Mouse (Mus musculus) lung, embryonic 16.5 days (tissue): ENCODE measurements around the gene Usp44. TPM values are rescaled to one million over a fixed set of nuclear protein-coding genes. Genes with fewer than 3 reads are reported as not detected.
A peak's percentile ranks its signal among the peaks of the same experiment; 100 is the strongest.
"Not testable (repeated sequence)": the region's sequence is repeated elsewhere in the genome, so short reads cannot be mapped to it uniquely, and the experiment has no call there.

ENCODE experiments used
- ATAC-seq: fragments of 200-750 bp; cut with Nextera tagmentation; 2 replicates; pipeline ENCODE4 v1.8.0; 2017; ENCODE audit warnings: low read depth, mild to moderate bottlenecking, moderate library complexity
- H3K27ac ChIP-seq: fragments of 300-500 bp; sonication (generic); 2 replicates; pipeline ENCODE4 v1.5.1; 2014; ENCODE audit warnings: mild to moderate bottlenecking, control low read depth, low read length
- H3K27me3 ChIP-seq: fragments of 300-500 bp; sonication (generic); 2 replicates; pipeline ENCODE4 v1.6.1; 2014; ENCODE audit warnings: low read depth, low read length, mixed read lengths; ENCODE audit not compliant: control insufficient read depth, insufficient read depth
- H3K36me3 ChIP-seq: fragments of 300-500 bp; sonication (generic); 2 replicates; pipeline ENCODE4 v1.6.1; 2014; ENCODE audit warnings: low read length; ENCODE audit not compliant: control insufficient read depth, insufficient read depth
- H3K4me1 ChIP-seq: fragments of 300-500 bp; sonication (generic); replicated peaks from 2 replicates; pipeline ENCODE4 v1.6.1; 2014; ENCODE audit warnings: low read length, mixed read lengths; ENCODE audit not compliant: control insufficient read depth, insufficient read depth
- H3K4me2 ChIP-seq: fragments of 300-500 bp; sonication (generic); 2 replicates; pipeline ENCODE4 v1.6.1; 2014; ENCODE audit warnings: low read depth, low read length, control low read depth
- H3K4me3 ChIP-seq: fragments of 300-500 bp; sonication (generic); 2 replicates; pipeline ENCODE4 v1.5.1; 2014; ENCODE audit warnings: mild to moderate bottlenecking, low read length, control low read depth
- H3K9ac ChIP-seq: fragments of 300-500 bp; sonication (generic); 2 replicates; pipeline ENCODE4 v1.6.1; 2014; ENCODE audit warnings: low read length, control low read depth
- H3K9me3 ChIP-seq: fragments of 300-500 bp; sonication (generic); 2 replicates; pipeline ENCODE4 v1.6.1; 2016; ENCODE audit warnings: low read length; ENCODE audit not compliant: control insufficient read depth
- WGBS: fragments of 180-500 bp; shearing (Covaris S2); extraction: QIAGEN DNeasy Blood & Tissue Kit; methylation state at CpG from one replicate; pipeline ENCODE4 v1.1.7; 2014; 5-methylcytosine and 5-hydroxymethylcytosine counted together
- polyA plus RNA-seq: library from polyadenylated mRNA; unstranded; fragments of >200 nt; fragmentation: Nextera tagmentation; extraction: Ambion mirVana; gene quantifications from 2 replicates; pipeline ENCODE4 v1.2.1, GENCODE M21; 2015

Usp44 gene
- polyA plus RNA-seq, 1 experiment from 2014 or later = 0.28 TPM

- no peaks in the 10 kb centered on the region for H3K9me3 ChIP-seq
- peak overlapping the region; percentile 100 for H3K4me2 ChIP-seq
- H3K27me3 ChIP-seq = peaks cover 40% of the 10 kb centered on the region
- 3% methylated on average over 13 of the region's 13 CpGs for WGBS
- H3K4me1 ChIP-seq = peaks cover 8% of the 10 kb centered on the region
- no peak for ATAC-seq
- H3K9ac ChIP-seq = peak overlapping the region; percentile 55
- H3K36me3 ChIP-seq = no peaks in the 10 kb centered on the region
- peak overlapping the region; percentile 75 for H3K4me3 ChIP-seq
- no peak overlapping the region for H3K27ac ChIP-seq
Measured at GRCm38 (mm10) chr10:93834394-93834745, 3.0 kb downstream of the Usp44 start.

GRCm38 (mm10) chr10:93835115-93835514 is 3.8 kb downstream of the Usp44 start:
- 81% methylated on average over 7 of the region's 7 CpGs for WGBS
- H3K4me3 ChIP-seq, H3K9me3 ChIP-seq, H3K27ac ChIP-seq, H3K9ac ChIP-seq, H3K36me3 ChIP-seq, H3K4me1 ChIP-seq, ATAC-seq, H3K4me2 ChIP-seq: not testable (repeated sequence)
- H3K27me3 ChIP-seq = peaks cover 33% of the 10 kb centered on the region

GRCm38 (mm10) chr10:93846706-93847105 is 15.4 kb downstream of the Usp44 start:
- Histone ChIP-seq H3K4me1 (no peaks in the 10 kb centered on the region), H3K27ac (no peak overlapping the region)

GRCm38 (mm10) chr10:93855126-93855525 is 23.8 kb downstream of the Usp44 start:
- no peak overlapping the region for H3K9ac ChIP-seq
- H3K9me3 ChIP-seq = no peaks in the 10 kb centered on the region
- no peak overlapping the region for H3K27ac ChIP-seq
- WGBS = 87% methylated on average over 9 of the region's 9 CpGs
- H3K36me3 ChIP-seq = peaks cover 6% of the 10 kb centered on the region; the same call in 1 of the 2 replicates
- no peaks in the 10 kb centered on the region for H3K27me3 ChIP-seq
- ATAC-seq = no peak
- H3K4me3 ChIP-seq = no peak overlapping the region
- H3K4me2 ChIP-seq = no peak overlapping the region
- H3K4me1 ChIP-seq = no peaks in the 10 kb centered on the region

More at GRCm38 (mm10) chr10:93846706-93847105, 15.4 kb downstream of the Usp44 start:
- Histone ChIP-seq H3K36me3 (no peaks in the 10 kb centered on the region), H3K4me2 (no peak overlapping the region), H3K9ac (no peak overlapping the region), H3K9me3 (no peaks in the 10 kb centered on the region), H3K27me3 (no peaks in the 10 kb centered on the region), H3K4me3 (no peak overlapping the region)
- no peak for ATAC-seq
- WGBS = 93% methylated on average over 13 of the region's 13 CpGs

GRCm38 (mm10) chr10:93856095-93856494 is 24.7 kb downstream of the Usp44 start:
- no peaks in the 10 kb centered on the region for H3K9me3 ChIP-seq
- no peak for ATAC-seq
- no peak overlapping the region for H3K4me3 ChIP-seq
- H3K4me1 ChIP-seq = no peaks in the 10 kb centered on the region
- no peaks in the 10 kb centered on the region for H3K27me3 ChIP-seq
- WGBS = 86% methylated on average over 6 of the region's 6 CpGs
- no peak overlapping the region for H3K27ac ChIP-seq
- no peak overlapping the region for H3K9ac ChIP-seq
- peaks cover 9% of the 10 kb centered on the region for H3K36me3 ChIP-seq
- no peak overlapping the region for H3K4me2 ChIP-seq

- no peak overlapping the region for H3K4me2 ChIP-seq
- no peak overlapping the region for H3K9ac ChIP-seq
- no peak overlapping the region for H3K27ac ChIP-seq
- ATAC-seq = no peak
- H3K27me3 ChIP-seq = no peaks in the 10 kb centered on the region
- WGBS = 86% methylated on average over 7 of the region's 7 CpGs
- H3K36me3 ChIP-seq = peaks cover 49% of the 10 kb centered on the region
- no peak overlapping the region for H3K4me3 ChIP-seq
- no peaks in the 10 kb centered on the region for H3K4me1 ChIP-seq
- no peaks in the 10 kb centered on the region for H3K9me3 ChIP-seq
Measured at GRCm38 (mm10) chr10:93868401-93868800, 37.0 kb downstream of the Usp44 start.

- Histone ChIP-seq H3K27ac (no peak overlapping the region), H3K27me3 (no peaks in the 10 kb centered on the region), H3K36me3 (peaks cover 49% of the 10 kb centered on the region), H3K9ac (no peak overlapping the region), H3K4me3 (no peak overlapping the region), H3K4me1 (no peaks in the 10 kb centered on the region), H3K4me2 (no peak overlapping the region), H3K9me3 (no peaks in the 10 kb centered on the region)
- 81% methylated on average over 4 of the region's 4 CpGs for WGBS
- no peak for ATAC-seq
Measured at GRCm38 (mm10) chr10:93868886-93869285, 37.5 kb downstream of the Usp44 start.

GRCm38 (mm10) chr10:93876772-93877171 is 45.4 kb downstream of the Usp44 start:
- WGBS = 93% methylated on average over 1 of the region's 1 CpGs

GRCm38 (mm10) chr10:93878732-93879131 is 47.4 kb downstream of the Usp44 start:
- no peaks in the 10 kb centered on the region for H3K4me1 ChIP-seq
- no peak for ATAC-seq
- no peaks in the 10 kb centered on the region for H3K27me3 ChIP-seq
- no peak overlapping the region for H3K9ac ChIP-seq
- no peaks in the 10 kb centered on the region for H3K9me3 ChIP-seq
- H3K4me3 ChIP-seq = no peak overlapping the region
- peaks cover 16% of the 10 kb centered on the region for H3K36me3 ChIP-seq
- H3K27ac ChIP-seq = no peak overlapping the region
- no peak overlapping the region for H3K4me2 ChIP-seq
- WGBS = 95% methylated on average over 4 of the region's 4 CpGs

More at GRCm38 (mm10) chr10:93876772-93877171, 45.4 kb downstream of the Usp44 start:
- Histone ChIP-seq H3K27me3 (no peaks in the 10 kb centered on the region), H3K9ac (no peak overlapping the region), H3K4me3 (no peak overlapping the region), H3K27ac (no peak overlapping the region), H3K9me3 (no peaks in the 10 kb centered on the region), H3K36me3 (peaks cover 20% of the 10 kb centered on the region), H3K4me2 (no peak overlapping the region), H3K4me1 (no peaks in the 10 kb centered on the region)
- ATAC-seq = no peak

- Histone ChIP-seq H3K27ac (no peak overlapping the region), H3K9me3 (no peaks in the 10 kb centered on the region), H3K9ac (no peak overlapping the region), H3K4me2 (no peak overlapping the region), H3K27me3 (no peaks in the 10 kb centered on the region), H3K4me1 (no peaks in the 10 kb centered on the region), H3K4me3 (no peak overlapping the region), H3K36me3 (peaks cover 27% of the 10 kb centered on the region)
- ATAC-seq = no peak
Measured at GRCm38 (mm10) chr10:93881918-93882317, 50.6 kb downstream of the Usp44 start.
